Mouse (Mus musculus): ENCODE results near the gene Dnajc3.
"Not testable (repeated sequence)": the region's sequence is repeated elsewhere in the genome, so short reads cannot be mapped to it uniquely, and the experiment has no call there.

Gene Dnajc3

GRCm38 (mm10) chr14:118982429-118983045 lies 44.8 kb downstream of the Dnajc3 start:
- DNase-seq (ENCODE audit: low read depth, low spot score): not testable (repeated sequence)

DNA sequence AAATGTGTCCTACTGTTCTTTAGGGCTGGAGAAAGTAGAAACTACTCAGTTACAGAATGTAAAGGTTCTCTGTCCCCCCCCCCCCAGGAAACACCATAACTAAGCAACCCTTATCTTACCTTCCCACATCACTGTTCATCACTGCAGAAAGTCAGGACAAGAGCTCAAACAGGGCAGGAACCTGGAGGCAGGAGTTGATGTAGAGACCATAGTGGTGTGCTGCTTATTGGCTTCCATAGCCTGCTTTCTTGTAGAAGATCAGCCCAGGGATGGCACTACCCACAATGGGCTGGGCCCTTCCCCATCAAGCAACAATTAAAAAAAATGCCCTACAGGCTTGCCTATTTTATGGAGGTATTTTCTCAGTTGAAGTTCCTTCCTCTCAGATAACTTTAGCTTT lies 45.6 kb downstream of the Dnajc3 start:
- DNase-seq (ENCODE audit: low read depth, low spot score): no peak

GRCm38 (mm10) chr14:118984161-118984560 lies 46.4 kb downstream of the Dnajc3 start:
- no peak for DNase-seq (ENCODE audit: low read depth, low spot score)

DNA sequence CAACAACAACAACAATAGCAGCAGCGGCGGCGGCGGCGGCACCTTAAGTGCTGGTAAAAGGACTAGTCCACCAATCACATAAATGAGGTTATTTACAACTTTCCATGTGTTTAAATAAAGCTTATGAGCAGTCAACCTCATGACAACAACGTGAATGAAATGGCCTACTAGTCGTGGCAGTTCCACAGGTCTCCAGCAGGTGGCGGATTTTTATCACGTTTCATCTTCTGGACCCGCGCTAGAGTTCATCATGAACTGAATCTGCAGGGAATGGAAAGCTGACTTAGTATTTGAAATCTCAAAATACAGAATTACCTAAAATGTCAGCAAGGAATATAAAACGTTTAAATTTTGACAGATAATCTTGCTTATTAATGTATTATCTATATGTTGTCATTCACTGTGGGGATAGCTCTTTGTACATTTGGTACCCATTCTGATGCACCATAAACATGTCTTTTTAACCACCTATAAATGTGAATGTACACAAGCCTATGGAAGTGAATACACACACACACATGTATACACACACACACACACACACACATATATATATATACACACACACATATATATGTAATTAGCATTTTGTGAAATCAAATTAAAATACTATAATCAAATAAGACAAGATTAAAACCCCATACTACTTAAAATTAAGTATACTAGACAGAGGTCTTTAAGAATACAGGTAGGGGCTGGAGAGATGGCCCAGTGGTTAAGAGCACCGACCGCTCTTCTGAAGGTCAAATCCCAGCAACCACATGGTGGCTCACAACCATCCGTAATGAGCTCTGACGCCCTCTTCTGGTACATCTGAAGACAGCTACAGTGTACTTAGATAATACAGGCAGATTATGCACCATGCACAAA lies 49.1 kb downstream of the Dnajc3 start:
- peak; percentile 60 for DNase-seq (ENCODE audit: low read depth, low spot score)

DNA sequence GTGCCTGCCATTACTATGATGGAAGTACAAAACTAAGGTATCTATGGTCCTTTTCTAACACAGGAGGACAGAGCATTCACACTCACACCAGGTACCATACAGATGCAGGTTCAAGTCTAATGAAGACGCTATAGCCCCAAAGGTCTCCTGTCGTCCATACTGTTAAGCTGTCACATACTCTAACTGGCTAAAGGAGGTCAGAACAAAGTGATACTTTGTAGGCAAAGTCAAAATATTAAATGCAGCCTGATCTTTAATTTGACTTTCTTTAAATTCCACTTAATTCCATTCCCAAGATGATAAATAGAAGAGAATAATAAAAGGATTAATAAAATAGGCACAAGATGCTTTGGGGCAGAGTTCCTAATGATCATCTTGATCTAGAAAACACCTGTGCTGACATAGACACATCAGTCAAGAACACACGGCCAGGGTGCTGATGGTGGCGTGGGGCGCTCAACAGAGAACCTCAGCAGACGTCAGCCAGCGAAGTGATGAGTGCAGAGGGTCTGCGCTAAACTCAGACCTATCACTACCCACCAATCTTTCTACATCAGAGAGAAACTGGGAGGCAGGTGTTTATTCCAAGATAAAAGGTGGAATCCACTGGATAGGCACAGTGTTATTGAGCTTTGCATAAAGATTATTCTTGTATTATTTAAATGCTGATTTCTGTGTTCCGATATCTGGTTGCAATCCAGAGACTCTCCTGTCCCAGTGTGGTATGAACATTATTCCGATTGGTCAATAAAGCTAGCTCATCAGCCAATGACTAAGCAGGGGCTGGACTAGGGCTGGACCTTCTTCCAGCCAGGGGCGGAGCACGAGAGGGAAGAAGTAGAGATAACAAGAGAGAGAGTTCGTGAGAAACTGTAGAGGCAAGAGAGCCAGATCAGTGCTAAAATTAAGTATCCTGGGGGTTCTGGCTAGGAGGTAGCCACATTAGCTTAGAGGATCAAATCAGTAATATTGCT lies 50.0 kb downstream of the Dnajc3 start:
- no peak for DNase-seq (ENCODE audit: low read depth, low spot score)

- DNase-seq (ENCODE audit: low read depth, low spot score): no peak
These were observed 57.6 kb downstream of the Dnajc3 start for GRCm38 (mm10) chr14:118995226-118995925.

GRCm38 (mm10) chr14:119003320-119003719 lies 65.5 kb downstream of the Dnajc3 start:
- DNase-seq (ENCODE audit: low read depth, low spot score): no peak

GRCm38 (mm10) chr14:119005834-119006233 lies 68.1 kb downstream of the Dnajc3 start:
- no peak for DNase-seq (ENCODE audit: low read depth, low spot score)

DNA sequence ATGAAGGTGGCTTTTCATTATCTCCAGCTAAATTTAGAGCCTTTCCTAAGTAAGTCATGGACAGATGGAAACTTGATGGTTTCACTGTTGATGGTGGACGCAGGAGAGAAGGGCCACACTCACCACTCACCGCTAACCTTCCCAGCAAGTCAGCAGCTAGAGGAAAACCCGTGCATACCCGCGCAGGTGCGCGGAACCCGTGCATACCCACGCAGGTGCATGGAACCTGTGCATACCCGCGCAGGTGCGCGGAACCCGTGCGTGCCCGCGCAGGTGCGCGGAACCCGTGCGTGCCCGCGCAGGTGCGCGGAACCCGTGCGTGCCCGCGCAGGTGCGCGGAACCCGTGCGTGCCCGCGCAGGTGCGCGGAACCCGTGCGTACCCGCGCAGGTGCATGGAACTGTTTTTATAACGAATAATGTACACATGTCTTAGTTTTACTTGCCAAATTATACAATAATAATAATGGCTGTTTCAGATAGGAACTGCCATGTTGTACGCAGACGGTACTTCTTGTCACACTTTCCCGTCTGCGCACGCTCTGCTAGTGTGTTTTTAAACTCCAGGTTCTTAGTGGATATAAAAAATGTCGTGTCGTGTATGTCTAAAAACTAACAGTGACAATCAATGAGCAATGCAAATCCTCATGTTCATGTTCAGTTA lies 68.8 kb downstream of the Dnajc3 start:
- DNase-seq (ENCODE audit: low read depth, low spot score): no peak

- DNase-seq (ENCODE audit: low read depth, low spot score): peak; percentile 99
These were observed 69.6 kb downstream of the Dnajc3 start for GRCm38 (mm10) chr14:119007103-119007951.

DNA sequence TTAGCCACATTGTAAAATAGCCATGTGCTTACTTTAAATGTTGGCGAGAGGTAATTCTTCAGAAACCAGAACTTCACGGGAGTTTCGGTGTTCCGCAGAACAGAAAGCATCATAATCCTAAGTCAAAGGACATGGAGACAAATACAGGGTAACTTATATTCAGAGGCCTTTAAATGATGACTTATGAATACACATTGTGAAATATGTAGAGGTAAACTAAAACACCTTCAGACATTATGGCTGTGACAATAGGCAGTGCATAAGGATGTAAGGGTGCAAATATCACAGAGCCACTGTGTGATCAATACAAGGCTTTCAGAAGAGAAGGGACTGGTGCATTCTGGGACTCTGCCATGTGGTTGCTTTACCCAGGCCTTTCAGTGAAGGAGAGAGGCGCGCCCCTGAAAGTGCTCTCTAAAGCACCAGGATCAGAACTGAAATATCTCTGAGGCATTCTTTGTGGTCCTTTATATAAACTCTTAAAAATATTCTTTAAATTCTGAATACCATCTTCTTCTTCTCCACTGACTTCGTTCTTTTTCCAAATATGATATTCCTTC lies 70.3 kb downstream of the Dnajc3 start:
- no peak for DNase-seq (ENCODE audit: low read depth, low spot score)

DNA sequence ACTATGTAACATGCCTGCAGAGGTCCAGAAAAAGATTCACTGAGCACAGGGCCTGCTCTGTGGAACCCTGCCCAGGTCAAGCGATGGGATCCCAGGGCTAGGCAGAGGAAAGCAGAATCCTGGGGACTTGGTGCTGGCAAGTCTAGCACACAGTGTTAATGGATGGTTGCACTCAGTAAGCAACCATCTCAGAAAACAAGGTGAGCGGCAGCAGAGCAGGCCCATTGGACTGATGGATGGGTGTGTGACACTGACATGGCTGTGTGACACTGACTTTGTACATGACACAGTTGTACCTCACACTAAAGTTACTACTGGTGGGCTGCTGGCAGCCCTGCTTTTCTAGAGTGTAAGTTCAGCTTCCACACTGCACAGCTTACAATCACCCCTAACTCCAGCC lies 71.8 kb downstream of the Dnajc3 start:
- DNase-seq (ENCODE audit: low read depth, low spot score): no peak

- DNase-seq (ENCODE audit: low read depth, low spot score): peak; percentile 54
These were observed 75.0 kb downstream of the Dnajc3 start for GRCm38 (mm10) chr14:119012607-119013431.

DNA sequence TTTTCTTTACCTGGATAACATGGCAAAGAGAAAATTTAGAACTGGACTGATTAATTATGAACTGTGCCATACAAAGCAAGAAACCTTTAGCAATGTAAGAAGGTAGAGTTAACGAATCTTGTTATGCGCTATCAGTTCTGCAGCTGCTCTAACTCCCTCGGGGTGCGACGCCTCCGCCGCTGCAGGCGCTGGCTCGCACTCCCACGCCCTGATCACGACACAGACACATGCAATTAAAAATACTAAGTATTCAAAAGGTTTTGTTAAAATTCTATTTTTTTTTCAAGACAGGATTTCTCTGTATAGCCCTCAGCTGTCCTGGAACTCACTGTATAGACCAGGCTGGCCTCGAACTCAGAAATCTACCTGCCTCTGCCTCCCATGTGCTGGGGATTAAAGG lies 75.8 kb downstream of the Dnajc3 start:
- no peak for DNase-seq (ENCODE audit: low read depth, low spot score)

- DNase-seq (ENCODE audit: low read depth, low spot score): no peak
These were observed 88.1 kb downstream of the Dnajc3 start for GRCm38 (mm10) chr14:119025889-119026288.

DNA sequence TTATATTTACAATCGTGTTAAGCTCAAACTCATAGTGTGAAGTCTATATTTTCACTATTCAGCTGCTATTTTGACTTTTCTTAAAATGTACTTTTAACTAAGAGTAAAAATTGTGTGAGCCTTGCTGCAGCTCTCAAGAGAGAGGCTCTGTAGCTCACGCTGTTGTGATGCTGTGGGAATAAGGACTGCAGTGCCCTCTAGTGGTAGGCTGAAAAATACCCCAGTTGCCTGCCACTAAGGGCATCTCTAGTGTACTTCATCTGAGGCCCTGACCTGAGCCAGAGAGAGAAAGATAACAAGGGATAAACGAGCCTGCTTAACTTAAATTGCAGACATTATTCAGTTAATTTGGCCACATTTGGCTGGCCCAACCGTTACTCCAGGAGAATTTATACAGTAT lies 89.4 kb downstream of the Dnajc3 start:
- DNase-seq (ENCODE audit: low read depth, low spot score): peak; percentile 38

GRCm38 (mm10) chr14:119027675-119028253 lies 90.0 kb downstream of the Dnajc3 start:
- DNase-seq (ENCODE audit: low read depth, low spot score): no peak
